Mouse (Mus musculus): Measurements from ENCODE around the gene Ninj1. TPM values are rescaled to one million over a fixed set of nuclear protein-coding genes. Genes with fewer than 3 reads are reported as not detected.

The Ninj1 gene
- polyA plus RNA-seq (2014; fragmentation: Illumina TruSeq; extraction: RNeasy Lipid Tissue Mini Kit (QIAGEN cat#74804); ENCODE audit: low replicate concordance), result not detected

GRCm38 (mm10) chr13:49187288-49188218 is at the start of gene Ninj1:
Ninj1 (plus strand) TSS chr13:49187485.

GRCm38 (mm10) chr13:49147858-49148226 is 39.4 kb upstream of the Ninj1 start, which contains the start of gene Wnk2:
Wnk2 (minus strand) TSS chr13:49148014.

GRCm38 (mm10) chr13:49215504-49216219 is 28.4 kb downstream of the Ninj1 start, which contains the start of gene Card19:
Card19 (minus strand) TSS chr13:49216037.

Other genes with a start within 250 kb of the Ninj1 start
- 282 TPM for gene Fam120a, start 219.5 kb upstream of the Ninj1 start, polyA plus RNA-seq (2014; fragmentation: Illumina TruSeq; extraction: RNeasy Lipid Tissue Mini Kit (QIAGEN cat#74804); ENCODE audit: low replicate concordance)
- 0.78 TPM for gene Wnk2, start 39.5 kb upstream of the Ninj1 start, polyA plus RNA-seq (2014; fragmentation: Illumina TruSeq; extraction: RNeasy Lipid Tissue Mini Kit (QIAGEN cat#74804); ENCODE audit: low replicate concordance)
- 0.59 TPM for gene Card19, start 28.6 kb downstream of the Ninj1 start, polyA plus RNA-seq (2014; fragmentation: Illumina TruSeq; extraction: RNeasy Lipid Tissue Mini Kit (QIAGEN cat#74804); ENCODE audit: low replicate concordance)
- not detected for gene Susd3, start 61.2 kb downstream of the Ninj1 start, polyA plus RNA-seq (2014; fragmentation: Illumina TruSeq; extraction: RNeasy Lipid Tissue Mini Kit (QIAGEN cat#74804); ENCODE audit: low replicate concordance)
- 0.45 TPM for gene Fgd3, start 132.8 kb downstream of the Ninj1 start, polyA plus RNA-seq (2014; fragmentation: Illumina TruSeq; extraction: RNeasy Lipid Tissue Mini Kit (QIAGEN cat#74804); ENCODE audit: low replicate concordance)
- 12.1 TPM for gene Bicd2, start 154.1 kb downstream of the Ninj1 start, polyA plus RNA-seq (2014; fragmentation: Illumina TruSeq; extraction: RNeasy Lipid Tissue Mini Kit (QIAGEN cat#74804); ENCODE audit: low replicate concordance)
- 7.2 TPM for gene Ippk, start 233.8 kb downstream of the Ninj1 start, polyA plus RNA-seq (2014; fragmentation: Illumina TruSeq; extraction: RNeasy Lipid Tissue Mini Kit (QIAGEN cat#74804); ENCODE audit: low replicate concordance)